Mouse (Mus musculus) adrenal gland, adult 2 months (tissue): Measurements from ENCODE around the gene Ppfia3. TPM values are rescaled to one million over a fixed set of nuclear protein-coding genes. Genes with fewer than 3 reads are reported as not detected.
A peak's percentile ranks its signal among the peaks of the same experiment; 100 is the strongest.

Experiments
- DNase-seq: peaks from one replicate; pipeline ENCODE4 v3.0.0; 2021
- polyA plus RNA-seq: library from polyadenylated mRNA; depleted of rRNA; stranded (reverse); fragments of >200 nt; gene quantifications from 2 replicates; pipeline ENCODE4 v1.2.3, GENCODE M21; 2012; rRNA removed
- total RNA-seq, 2 experiments: library from RNA; stranded (reverse); gene quantifications; 2 replicates each; pipeline ENCODE4 v1.2.3; 2021

Gene Ppfia3
- total and polyA plus RNA-seq, 3 experiments: 1.1 to 4.3 (median 2.8) TPM

- DNase-seq: no peak
Observed at GRCm38 (mm10) chr7:45312686-45313453, 53.9 kb downstream of the Ppfia3 start.

- DNase-seq: peak; percentile 17
Observed at GRCm38 (mm10) chr7:45312023-45312422, 54.8 kb downstream of the Ppfia3 start.

GRCm38 (mm10) chr7:45309455-45309854 lies 57.4 kb downstream of the Ppfia3 start:
- DNase-seq: peak; percentile 33

GRCm38 (mm10) chr7:45308551-45309240 lies 58.1 kb downstream of the Ppfia3 start:
- DNase-seq: no peak

GRCm38 (mm10) chr7:45305275-45305674 lies 61.5 kb downstream of the Ppfia3 start:
- DNase-seq: peak; percentile 54

- no peak for DNase-seq
Observed at GRCm38 (mm10) chr7:45304869-45305268, 62.0 kb downstream of the Ppfia3 start.

GRCm38 (mm10) chr7:45302626-45303025 lies 64.2 kb downstream of the Ppfia3 start:
- no peak for DNase-seq

- peak; percentile 65 for DNase-seq
Observed at GRCm38 (mm10) chr7:45300270-45300669, 66.5 kb downstream of the Ppfia3 start.

- DNase-seq: peak; percentile 15
Observed at GRCm38 (mm10) chr7:45299752-45300151, 67.1 kb downstream of the Ppfia3 start.

GRCm38 (mm10) chr7:45297563-45297962 lies 69.3 kb downstream of the Ppfia3 start:
- no peak for DNase-seq

- DNase-seq: peak; percentile 17
Observed at GRCm38 (mm10) chr7:45296626-45297025, 70.2 kb downstream of the Ppfia3 start.

Other genes starting within 250 kb of the Ppfia3 start
Only the 30 nearest of the 35 such genes appear.
- gene Pih1d1, start 212.7 kb downstream of the Ppfia3 start, total RNA-seq: 10 to 100 TPM; 52.2 to 69.2 TPM
- 46.1 and 50.8 TPM in 2 replicates for gene Pih1d1, start 212.7 kb downstream of the Ppfia3 start, polyA plus RNA-seq
- 10 to 100 TPM; 81.3 to 92.6 TPM for gene Aldh16a1, start 212.4 kb downstream of the Ppfia3 start, total RNA-seq
- 84.4 and 86.6 TPM in 2 replicates for gene Aldh16a1, start 212.4 kb downstream of the Ppfia3 start, polyA plus RNA-seq
- gene Slc17a7, start 203.1 kb downstream of the Ppfia3 start, total RNA-seq: under 1 TPM; 0.14 to 0.35 TPM
- 0.10 and 0.11 TPM in 2 replicates for gene Slc17a7, start 203.1 kb downstream of the Ppfia3 start, polyA plus RNA-seq
- gene Gfy, start 187.4 kb downstream of the Ppfia3 start, total RNA-seq: not detected
- not detected in 2 replicates for gene Gfy, start 187.4 kb downstream of the Ppfia3 start, polyA plus RNA-seq
- not detected for gene Pth2, start 186.0 kb downstream of the Ppfia3 start, total RNA-seq
- gene Pth2, start 186.0 kb downstream of the Ppfia3 start, polyA plus RNA-seq: not detected in 2 replicates
- under 1 TPM in 1 of 2 experiments, not detected in 1; 0.14 TPM for gene Ccdc155, start 162.1 kb downstream of the Ppfia3 start, total RNA-seq
- gene Ccdc155, start 162.1 kb downstream of the Ppfia3 start, polyA plus RNA-seq: 0.30 TPM in 2 replicates
- gene Dkkl1, start 154.9 kb downstream of the Ppfia3 start, total RNA-seq: not detected
- not detected in 2 replicates for gene Dkkl1, start 154.9 kb downstream of the Ppfia3 start, polyA plus RNA-seq
- 1 to 10 TPM; 8.3 to 9.2 TPM for gene Tead2, start 151.3 kb downstream of the Ppfia3 start, total RNA-seq
- 12.4 and 12.6 TPM in 2 replicates for gene Tead2, start 151.3 kb downstream of the Ppfia3 start, polyA plus RNA-seq
- 1 to 10 TPM; 2.9 to 5.2 TPM for gene Cd37, start 127.9 kb downstream of the Ppfia3 start, total RNA-seq
- gene Cd37, start 127.9 kb downstream of the Ppfia3 start, polyA plus RNA-seq: 10.9 and 14.3 TPM in 2 replicates
- gene Slc6a16, start 125.9 kb downstream of the Ppfia3 start, total RNA-seq: not detected
- 0.04 TPM in 1 of 2 replicates, not detected in the other for gene Slc6a16, start 125.9 kb downstream of the Ppfia3 start, polyA plus RNA-seq
- not detected for gene Slc6a21, start 89.5 kb downstream of the Ppfia3 start, total RNA-seq
- gene Slc6a21, start 89.5 kb downstream of the Ppfia3 start, polyA plus RNA-seq: not detected in 2 replicates
- gene Trpm4, start 33.2 kb downstream of the Ppfia3 start, total RNA-seq: 1 to 10 TPM; 5.2 to 9.4 TPM
- gene Trpm4, start 33.2 kb downstream of the Ppfia3 start, polyA plus RNA-seq: 8.8 and 11.2 TPM in 2 replicates
- under 1 TPM in 1 of 2 experiments, not detected in 1; 0.23 TPM for gene Hrc, start 31.7 kb downstream of the Ppfia3 start, total RNA-seq
- 0.18 TPM in 1 of 2 replicates, not detected in the other for gene Hrc, start 31.7 kb downstream of the Ppfia3 start, polyA plus RNA-seq
- gene Lin7b, start 3.6 kb upstream of the Ppfia3 start, total RNA-seq: 1 to 10 TPM; 2.4 to 3.8 TPM
- gene Lin7b, start 3.6 kb upstream of the Ppfia3 start, polyA plus RNA-seq: 5.7 and 10.3 TPM in 2 replicates
- 100 to 1,000 TPM; 219 to 278 TPM for gene Snrnp70, start 28.7 kb upstream of the Ppfia3 start, total RNA-seq
- 230 and 236 TPM in 2 replicates for gene Snrnp70, start 28.7 kb upstream of the Ppfia3 start, polyA plus RNA-seq
- gene Kcna7, start 38.6 kb upstream of the Ppfia3 start, total RNA-seq: not detected
- not detected in 2 replicates for gene Kcna7, start 38.6 kb upstream of the Ppfia3 start, polyA plus RNA-seq
- not detected for gene Ntf5, start 46.7 kb upstream of the Ppfia3 start, total RNA-seq
- not detected in 2 replicates for gene Ntf5, start 46.7 kb upstream of the Ppfia3 start, polyA plus RNA-seq
- gene Lhb, start 53.8 kb upstream of the Ppfia3 start, total RNA-seq: not detected
- gene Lhb, start 53.8 kb upstream of the Ppfia3 start, polyA plus RNA-seq: not detected in 2 replicates
- gene Gys1, start 67.8 kb upstream of the Ppfia3 start, total RNA-seq: 10 to 100 TPM; 46.4 to 57.6 TPM
- 64.0 and 82.1 TPM in 2 replicates for gene Gys1, start 67.8 kb upstream of the Ppfia3 start, polyA plus RNA-seq
- gene Ruvbl2, start 71.1 kb upstream of the Ppfia3 start, total RNA-seq: 10 to 100 TPM; 38.2 to 52.3 TPM
- gene Ruvbl2, start 71.1 kb upstream of the Ppfia3 start, polyA plus RNA-seq: 70.2 and 89.3 TPM in 2 replicates
- gene Ftl1, start 92.9 kb upstream of the Ppfia3 start, total RNA-seq: 1,000 to 10,000 TPM; 1,338 to 1,480 TPM
- 7,024 and 7,397 TPM in 2 replicates for gene Ftl1, start 92.9 kb upstream of the Ppfia3 start, polyA plus RNA-seq
- gene Bax, start 99.9 kb upstream of the Ppfia3 start, total RNA-seq: 10 to 100 TPM; 52.5 to 60.6 TPM
- gene Bax, start 99.9 kb upstream of the Ppfia3 start, polyA plus RNA-seq: 148 and 158 TPM in 2 replicates
- under 1 TPM; 0.41 to 0.75 TPM for gene Tulp2, start 114.9 kb upstream of the Ppfia3 start, total RNA-seq
- gene Tulp2, start 114.9 kb upstream of the Ppfia3 start, polyA plus RNA-seq: 0.44 and 0.64 TPM in 2 replicates
- 10 to 100 TPM in 1 of 2 experiments, 1 to 10 TPM in 1; 2.2 to 33.5 TPM for gene Gm45808, start 119.8 kb upstream of the Ppfia3 start, total RNA-seq
- 0.45 TPM in 1 of 2 replicates, not detected in the other for gene Gm45808, start 119.8 kb upstream of the Ppfia3 start, polyA plus RNA-seq
- 10 to 100 TPM; 55.4 to 71.1 TPM for gene Dhdh, start 121.8 kb upstream of the Ppfia3 start, total RNA-seq
- 17.6 and 21.4 TPM in 2 replicates for gene Dhdh, start 121.8 kb upstream of the Ppfia3 start, polyA plus RNA-seq
- 100 to 1,000 TPM; 280 to 286 TPM for gene Nucb1, start 143.4 kb upstream of the Ppfia3 start, total RNA-seq
- 594 and 643 TPM in 2 replicates for gene Nucb1, start 143.4 kb upstream of the Ppfia3 start, polyA plus RNA-seq
- gene Ppp1r15a, start 159.2 kb upstream of the Ppfia3 start, total RNA-seq: 10 to 100 TPM; 49.0 to 57.8 TPM
- 49.5 and 49.7 TPM in 2 replicates for gene Ppp1r15a, start 159.2 kb upstream of the Ppfia3 start, polyA plus RNA-seq
- gene Plekha4, start 159.3 kb upstream of the Ppfia3 start, total RNA-seq: 1 to 10 TPM; 3.0 to 5.9 TPM
- 9.8 and 15.6 TPM in 2 replicates for gene Plekha4, start 159.3 kb upstream of the Ppfia3 start, polyA plus RNA-seq
- gene Hsd17b14, start 187.9 kb upstream of the Ppfia3 start, total RNA-seq: 1 to 10 TPM; 2.3 TPM
- gene Hsd17b14, start 187.9 kb upstream of the Ppfia3 start, polyA plus RNA-seq: 1.5 and 2.3 TPM in 2 replicates
- 100 to 1,000 TPM; 213 to 292 TPM for gene Bcat2, start 203.1 kb upstream of the Ppfia3 start, total RNA-seq
- 166 and 170 TPM in 2 replicates for gene Bcat2, start 203.1 kb upstream of the Ppfia3 start, polyA plus RNA-seq